Mouse (Mus musculus) ES-E14 (cell line): ENCODE measurements at regions not wholly inside any gene's neighbourhood (a gene's known extent, or its start where the extent isn't known, plus 50 kb on each side); places are given as distances from the start of the nearest gene placed in this dataset.

Experiments used
- CHD2 ChIP-seq: IDR thresholded peaks from 2 replicates; pipeline ENCODE4 v1.6.1; 2014; ENCODE audit warnings: mild to moderate bottlenecking, low read depth, low read length, inconsistent platforms
- HCFC1 ChIP-seq: IDR thresholded peaks from 2 replicates; pipeline ENCODE4 v1.6.1; 2012; ENCODE audit warnings: low read length, inconsistent platforms, borderline replicate concordance; ENCODE audit not compliant: insufficient read depth

GRCm38 (mm10) chr13:40637269-40637668 is 100.9 kb downstream of the Tfap2a start:
- no peak for TF ChIP-seq HCFC1
- no peak for TF ChIP-seq CHD2
